Mouse (Mus musculus) layer of hippocampus, adult 9-10 months (tissue): ENCODE measurements around the gene Synpo2.
"Not testable (repeated sequence)": the region's sequence is repeated elsewhere in the genome, so short reads cannot be mapped to it uniquely, and the experiment has no call there.

Source experiments
- DNase-seq: peaks from one replicate; pipeline ENCODE4 v3.0.0; 2022; ENCODE audit warnings: low spot score

Gene Synpo2

DNA sequence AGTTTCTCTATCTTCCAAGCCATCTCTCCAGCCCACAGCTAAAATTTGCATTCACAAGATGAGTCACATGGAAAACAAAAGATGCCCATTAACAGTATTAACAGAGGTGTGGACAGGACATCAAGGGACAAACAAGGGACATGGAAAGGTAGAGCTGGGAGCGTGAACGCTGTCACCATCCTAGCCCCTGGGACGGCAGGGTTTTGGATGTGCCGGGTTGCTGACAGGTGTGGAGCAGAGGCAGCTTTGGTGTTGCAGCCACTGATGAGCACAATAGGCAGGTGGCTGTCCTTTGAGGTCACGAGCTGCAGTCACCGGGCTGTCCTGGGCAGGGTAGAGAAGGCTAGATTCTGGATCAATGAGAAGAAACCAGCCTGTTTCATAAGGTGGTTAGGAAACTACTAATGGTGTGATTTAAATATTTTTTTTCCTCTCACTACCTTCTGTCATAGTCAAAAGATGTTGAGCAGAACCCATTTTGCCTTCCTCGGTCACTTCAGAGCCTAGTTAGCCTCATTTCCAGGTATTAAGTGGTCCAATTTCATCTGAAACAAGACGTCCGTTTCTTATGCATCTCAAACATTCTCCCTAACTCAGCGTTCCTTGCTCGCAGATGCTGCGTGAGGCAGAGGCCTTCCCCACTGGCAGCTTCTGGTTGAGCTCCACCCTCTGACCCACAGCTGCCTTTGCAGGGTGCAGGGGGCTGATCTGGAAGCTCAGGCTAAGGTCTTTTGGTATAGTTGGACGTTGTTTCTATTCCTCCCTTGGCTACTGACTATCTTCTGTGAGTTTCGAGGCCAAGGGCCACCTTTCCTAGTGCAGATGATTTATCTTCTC is 105.4 kb downstream of the Synpo2 start:
- DNase-seq, result no peak

DNA sequence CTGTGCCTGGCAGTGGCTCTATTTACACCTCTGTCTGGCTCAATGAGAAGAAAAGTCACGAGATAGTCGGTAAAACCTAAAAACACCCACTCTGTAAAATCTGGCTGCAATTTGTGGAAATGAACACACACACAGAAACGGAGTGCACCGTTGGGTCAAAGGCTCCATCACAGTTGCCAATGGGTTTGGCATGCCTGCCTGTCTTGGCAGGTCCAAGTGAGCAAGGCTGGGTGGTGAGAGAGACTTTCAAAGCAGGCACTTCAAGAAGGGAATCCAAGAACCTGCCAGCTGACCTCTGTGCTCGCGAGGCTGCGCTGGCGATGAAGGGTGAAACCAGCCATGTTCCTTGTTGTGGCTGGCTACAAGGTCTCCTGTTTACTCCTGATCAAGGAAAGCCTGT is 107.2 kb downstream of the Synpo2 start:
- no peak for DNase-seq

DNA sequence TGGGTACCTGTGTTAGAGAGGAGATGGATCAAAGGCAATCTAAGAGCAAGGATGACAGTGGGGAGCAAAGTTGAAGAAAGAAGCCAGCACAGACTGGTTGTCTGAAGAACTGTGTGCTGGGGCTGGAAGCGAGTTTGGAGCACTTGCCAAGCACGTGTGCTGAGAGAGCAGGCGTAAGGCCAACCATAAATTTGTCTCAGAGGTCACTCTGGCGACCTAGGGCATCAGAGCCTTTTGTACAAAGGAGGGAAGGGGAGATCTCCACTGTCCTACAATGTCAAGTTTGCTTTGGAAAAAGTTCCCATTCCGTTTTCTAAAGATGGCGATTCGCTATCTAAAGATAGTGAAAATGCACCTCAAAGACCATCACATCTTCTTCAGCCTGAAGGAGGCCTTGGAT is 107.9 kb downstream of the Synpo2 start:
- no peak for DNase-seq

DNA sequence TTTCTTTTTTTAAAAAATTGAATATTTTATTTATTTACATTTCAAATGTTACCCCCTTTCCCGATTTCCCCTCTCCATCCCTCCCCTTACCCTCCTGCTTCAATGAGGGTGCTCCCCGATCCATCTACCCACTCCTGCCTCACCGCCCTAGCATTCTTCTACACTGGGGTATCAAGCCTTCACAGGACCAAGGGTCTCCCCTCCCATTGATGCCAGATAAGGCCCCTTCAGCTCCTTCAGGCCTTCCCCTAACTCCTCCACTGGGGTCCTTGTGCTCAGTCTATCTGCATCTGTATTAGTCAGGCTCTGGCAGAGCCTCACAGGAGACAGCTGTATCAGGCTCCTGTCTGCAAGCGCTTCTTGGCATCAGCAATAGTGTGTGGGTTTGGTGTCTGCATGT is 109.2 kb downstream of the Synpo2 start:
- DNase-seq, result not testable (repeated sequence)

DNA sequence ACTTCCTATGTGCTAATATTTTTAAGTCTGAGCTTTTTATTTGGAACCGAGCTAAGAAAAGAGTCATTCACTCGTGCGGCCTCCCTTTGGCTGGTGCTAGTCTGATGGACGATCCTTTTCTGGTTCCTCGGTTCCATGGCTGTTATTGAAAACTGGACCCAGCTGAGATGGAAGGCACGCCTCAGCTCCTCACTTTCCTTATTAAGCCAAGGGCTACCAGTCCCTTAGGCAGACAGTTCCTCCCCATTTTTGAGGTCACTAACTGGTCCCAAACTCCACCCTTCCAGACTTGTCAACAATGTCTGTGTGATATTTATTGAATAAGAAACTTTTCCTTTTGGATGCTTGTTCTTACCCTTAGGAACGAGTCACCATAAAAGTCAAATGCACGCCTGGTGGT is 112.1 kb downstream of the Synpo2 start:
- no peak for DNase-seq

DNA sequence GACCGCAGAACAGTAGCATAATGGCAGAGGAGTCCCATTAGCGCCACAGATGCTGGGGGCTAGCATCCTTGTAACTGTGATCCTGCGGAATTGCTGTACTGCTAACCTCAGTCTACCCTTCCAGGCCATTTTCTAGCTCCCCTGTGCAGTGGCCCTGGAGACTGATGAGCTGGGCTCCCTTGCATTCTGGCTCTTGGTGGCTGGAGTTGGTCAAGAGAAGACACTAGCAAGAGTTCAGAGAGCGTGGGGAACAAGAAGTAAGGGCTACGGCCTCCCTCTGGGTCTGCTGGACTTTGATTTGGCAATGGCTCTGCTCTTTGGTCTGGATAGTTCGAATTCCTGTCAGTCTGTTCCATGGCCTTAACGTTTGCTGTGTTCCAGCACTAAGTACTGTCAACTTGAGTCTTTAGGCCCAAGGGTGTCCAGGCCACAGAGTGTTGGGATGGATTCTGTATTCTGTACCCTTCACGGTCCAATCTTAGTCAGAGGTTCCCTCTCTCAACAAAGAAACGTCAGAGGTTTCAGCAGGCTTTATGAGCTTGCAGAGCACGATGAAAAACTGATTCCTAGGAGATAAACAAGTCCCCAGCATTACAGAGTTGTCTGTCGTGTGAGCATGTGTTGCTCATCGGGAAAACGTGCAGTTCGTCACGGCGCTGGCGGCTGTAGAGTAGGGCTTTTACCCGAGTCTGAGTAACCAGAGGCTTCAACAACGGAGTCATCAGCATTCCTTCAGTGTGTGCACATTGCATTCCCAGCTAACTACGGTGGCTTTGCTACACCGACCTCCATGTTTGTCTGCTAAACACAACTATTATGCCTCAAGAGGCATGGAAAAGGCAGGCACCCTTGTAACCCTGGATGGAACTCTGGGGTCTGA is 113.6 kb downstream of the Synpo2 start:
- DNase-seq, result no peak

DNA sequence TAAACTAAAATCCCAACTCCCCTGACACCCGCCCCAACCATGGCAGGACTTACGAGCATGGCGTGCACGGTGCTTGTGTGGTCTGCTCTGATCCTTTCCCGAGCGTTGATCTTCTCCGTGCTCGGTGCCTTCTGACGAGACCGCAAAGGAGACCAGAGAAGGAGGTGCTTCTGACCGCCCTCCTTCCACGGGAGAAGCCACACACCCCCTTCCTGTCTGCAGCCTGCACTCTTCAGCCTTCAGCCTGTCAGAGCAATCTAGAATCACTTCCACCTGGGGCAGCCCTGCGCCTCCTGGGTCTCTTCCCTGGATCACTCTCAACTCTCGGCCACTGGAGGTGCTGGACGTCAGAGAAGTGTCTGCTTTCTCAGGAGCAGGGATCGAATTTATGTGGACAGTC is 119.0 kb downstream of the Synpo2 start:
- no peak for DNase-seq

DNA sequence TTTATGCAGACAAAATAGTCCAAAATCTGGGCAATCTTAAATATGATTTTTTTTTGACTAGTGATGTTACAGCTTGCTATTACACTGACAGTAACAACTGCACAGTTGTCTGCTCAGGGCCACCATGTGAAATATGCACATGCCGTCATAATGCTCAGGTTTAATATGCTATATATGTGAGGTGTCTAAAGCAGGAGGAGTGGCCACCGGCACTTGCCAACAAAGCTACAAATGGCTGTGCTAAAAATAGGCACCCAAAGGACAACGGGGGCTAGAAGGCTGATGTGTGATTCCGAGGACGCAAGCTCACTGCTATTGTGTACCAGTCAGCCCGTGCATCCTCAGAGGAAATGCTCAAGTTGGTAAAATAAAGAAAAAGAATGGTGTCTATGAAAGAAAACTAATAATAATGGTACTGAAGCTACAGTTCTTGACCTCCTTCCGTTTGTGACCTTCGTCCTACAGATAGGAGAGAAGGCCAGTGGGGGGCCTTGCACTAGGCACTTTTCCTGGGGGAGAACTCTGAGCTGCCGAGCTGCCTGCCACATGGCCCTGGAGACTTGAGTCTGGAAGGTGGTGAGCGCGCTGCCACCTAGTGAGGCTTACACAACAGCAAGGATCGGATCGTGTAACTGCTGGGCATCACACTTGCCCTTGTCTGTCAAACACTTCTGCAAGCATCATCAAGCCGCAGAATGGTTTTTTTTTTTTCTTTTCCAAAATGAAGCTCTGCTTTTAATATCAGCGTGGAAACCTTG is 120.0 kb downstream of the Synpo2 start:
- no peak for DNase-seq

DNA sequence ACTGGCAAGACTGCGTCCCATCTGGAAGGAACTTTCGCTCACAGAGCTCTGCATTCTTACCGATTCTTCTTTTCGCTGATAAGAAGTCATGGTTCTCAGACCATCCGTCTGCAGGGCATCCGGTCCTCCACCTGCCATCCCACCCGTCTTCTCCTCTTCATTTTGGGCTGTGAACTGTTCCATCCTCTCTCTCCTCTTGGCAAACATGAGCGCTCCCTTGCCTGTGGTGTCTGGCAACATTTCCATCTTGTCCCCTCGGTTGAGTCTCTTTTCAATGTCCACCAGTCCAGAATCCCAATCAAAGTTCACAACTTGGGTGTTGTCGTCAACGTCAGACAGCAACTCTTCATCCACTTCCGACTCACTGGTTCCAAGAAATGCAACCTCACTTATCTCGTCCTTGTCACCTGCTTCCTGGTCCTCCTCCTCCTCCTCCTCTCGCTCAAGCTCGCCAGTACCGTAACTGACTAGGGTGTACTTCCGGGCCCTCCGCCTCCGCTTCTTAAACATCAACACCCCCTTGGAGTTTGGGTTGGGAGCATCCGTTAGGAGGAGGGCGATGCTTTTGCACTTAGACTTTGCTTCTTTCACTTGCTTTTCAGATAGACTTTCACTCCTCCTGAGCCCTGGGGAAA is 121.8 kb downstream of the Synpo2 start:
- DNase-seq, result no peak

DNA sequence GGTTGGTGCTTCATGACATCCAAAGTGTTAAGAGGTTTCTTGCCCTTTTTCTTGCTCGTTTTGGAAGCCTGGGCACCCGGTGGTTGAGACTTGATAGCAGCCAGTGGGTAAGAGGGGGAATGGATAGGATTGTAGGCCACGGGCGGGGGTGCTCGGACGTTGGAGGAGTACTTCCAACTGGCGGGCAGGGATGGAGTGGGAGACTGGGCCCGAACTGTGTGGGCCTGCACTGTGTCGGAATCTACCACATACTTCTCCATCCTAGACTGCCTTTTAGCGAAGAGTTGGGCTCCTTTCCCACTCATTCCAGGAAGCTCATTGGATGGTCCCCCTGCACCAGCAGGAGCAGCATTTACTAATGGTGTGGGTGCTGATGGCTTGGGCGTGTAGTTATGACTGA is 123.2 kb downstream of the Synpo2 start:
- no peak for DNase-seq

DNA sequence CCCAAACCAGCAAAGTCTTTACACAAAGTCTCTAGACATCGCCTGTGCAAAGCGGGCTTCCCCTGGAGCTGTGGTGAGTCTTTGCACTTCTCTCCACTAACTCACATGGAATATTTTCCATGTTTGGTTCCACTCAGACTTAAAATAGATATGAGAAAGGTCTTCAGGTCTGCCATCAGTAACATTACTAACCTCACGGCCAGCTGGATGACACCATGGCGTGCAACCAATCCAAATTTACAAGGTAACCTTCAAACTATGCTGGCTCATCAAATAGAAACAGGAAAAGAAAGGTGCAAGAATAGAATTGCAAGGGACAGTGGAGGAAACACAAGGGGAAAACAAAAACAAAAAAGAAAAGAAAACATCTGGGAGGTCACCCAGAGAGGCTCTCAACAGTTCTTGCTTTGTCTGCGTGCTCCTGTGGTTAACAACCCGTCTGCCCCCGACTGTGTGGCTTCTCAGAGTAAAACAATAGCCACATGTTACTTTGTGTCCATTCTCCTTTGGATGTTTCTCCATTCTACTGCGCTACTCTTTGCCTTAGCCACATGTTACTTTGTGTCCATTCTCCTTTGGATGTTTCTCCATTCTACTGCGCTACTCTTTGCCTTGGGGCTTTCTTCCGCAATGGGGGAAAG is 124.8 kb downstream of the Synpo2 start:
- no peak for DNase-seq

DNA sequence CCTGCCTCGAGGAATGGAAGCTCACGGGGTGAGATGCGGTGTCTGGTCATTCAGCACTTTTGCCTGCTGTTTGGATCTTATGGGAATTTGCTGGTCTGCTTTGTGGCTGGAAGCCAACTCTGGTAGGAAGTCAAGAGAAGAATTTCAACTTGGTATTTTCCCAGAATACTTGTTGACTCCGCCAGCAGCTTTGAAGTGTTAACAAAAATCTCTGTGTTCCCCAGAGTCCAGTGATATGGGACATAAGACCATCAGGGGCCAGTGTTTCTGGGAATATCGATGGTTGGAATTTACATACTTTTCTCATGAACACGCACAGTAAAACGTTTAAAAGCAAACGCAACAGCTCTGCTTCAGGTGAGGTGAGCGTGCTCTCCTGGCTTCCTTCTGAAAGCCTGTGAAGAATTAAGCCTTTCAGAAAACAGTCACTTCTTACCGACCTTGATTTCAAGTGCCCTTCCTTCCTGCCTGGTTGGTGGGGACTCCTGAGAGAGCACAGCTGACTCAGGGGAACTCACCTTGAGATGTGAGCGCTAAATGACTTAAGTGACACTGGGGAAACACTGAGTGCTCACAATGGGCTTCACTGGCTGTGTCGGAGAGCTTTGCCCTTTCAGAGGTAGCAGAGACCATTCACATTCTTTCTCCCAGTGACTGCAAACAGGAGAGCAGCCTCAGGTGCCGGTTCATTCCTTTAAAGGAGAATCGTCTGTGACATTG is 128.0 kb downstream of the Synpo2 start:
- no peak for DNase-seq

DNA sequence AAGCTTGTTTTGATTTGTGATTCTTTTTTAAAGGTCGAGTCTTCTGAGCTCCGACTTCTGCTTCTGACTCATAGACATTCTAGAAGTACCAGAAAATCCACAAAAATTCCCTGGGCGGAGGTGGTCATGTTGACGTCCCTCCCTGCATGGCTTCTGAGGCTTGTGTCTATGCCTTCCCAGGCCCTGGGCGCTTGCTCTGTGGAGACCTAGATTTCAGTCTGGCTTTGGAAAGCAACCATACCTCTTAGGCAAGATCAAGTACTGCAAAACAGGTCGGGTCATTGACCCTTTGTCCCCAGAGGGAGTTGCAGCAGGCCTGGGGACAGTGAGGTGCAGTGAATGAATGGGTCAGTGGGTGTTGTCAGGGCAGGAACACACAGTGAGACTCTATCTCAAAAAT is 131.6 kb downstream of the Synpo2 start:
- DNase-seq, result no peak

DNA sequence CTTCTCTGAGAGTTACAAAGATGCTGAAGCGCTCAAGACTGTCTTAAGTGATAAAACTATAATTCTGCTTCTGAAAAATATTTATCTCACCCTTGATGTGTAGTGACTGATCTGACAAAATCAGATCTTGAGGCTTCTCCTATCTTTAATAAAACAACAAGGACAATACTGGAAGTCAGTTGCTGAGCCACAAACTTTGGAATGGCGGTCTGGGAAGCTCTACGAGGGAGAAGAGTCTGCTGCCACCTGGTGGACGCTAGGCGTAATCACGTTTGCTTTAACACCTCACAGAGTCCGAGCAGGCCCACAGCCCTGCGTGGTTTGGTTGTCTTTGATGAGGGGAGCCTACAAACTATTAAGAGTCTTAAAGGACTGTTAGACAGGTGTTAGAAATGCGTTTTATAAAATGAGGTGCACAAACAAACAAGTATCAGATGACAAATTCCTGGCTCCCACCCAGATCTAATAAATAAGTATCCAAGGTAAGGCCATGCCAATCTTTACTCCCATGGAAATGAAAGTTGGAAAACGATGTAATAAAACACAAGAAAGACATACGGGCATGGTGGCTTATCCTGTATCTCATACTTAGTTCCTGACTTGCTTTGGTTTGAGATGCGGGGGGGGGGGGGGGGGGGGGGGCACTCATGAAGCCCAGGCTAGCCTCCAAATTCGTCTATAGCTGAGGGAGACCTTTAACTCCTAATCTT is 132.6 kb downstream of the Synpo2 start:
- DNase-seq, result peak; percentile 37

DNA sequence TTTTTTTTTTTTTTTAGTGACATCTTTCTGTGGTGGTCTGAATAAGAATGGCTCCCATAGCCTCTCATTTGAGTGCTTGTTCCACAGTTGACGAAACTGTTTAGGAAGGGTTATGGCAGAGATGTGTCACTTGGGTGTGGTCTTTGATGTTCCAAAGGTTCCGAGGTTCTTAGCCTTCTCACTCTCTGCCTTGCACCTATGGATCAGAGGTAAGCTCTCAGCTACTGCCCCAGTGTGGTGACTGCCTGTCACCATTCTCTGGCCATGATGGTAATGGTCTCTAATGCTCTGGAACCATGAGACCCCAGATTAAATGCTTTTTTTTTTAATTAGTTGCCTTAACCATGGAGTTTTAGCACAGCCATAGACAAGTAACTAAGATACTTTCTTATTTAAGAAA is 134.2 kb downstream of the Synpo2 start:
- DNase-seq, result no peak

DNA sequence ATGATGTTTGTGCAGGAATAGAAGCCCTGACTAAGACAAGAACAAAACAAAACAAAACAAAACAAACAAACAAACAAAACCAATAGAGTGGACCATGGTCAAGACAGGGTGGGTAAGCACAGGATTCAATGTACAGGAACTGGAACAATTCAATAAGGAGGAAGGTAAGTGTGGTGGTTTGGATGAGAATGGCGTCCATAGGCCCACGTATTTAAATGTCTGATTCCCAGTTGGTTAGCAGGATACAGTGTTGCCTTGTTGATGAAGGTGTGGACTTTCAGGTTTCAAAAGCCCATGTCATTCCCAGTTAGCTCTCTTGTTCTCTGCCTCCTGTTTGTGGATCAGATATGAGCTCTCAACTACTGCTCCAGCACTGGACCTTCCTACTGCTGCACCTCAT is 140.8 kb downstream of the Synpo2 start:
- DNase-seq, result no peak

DNA sequence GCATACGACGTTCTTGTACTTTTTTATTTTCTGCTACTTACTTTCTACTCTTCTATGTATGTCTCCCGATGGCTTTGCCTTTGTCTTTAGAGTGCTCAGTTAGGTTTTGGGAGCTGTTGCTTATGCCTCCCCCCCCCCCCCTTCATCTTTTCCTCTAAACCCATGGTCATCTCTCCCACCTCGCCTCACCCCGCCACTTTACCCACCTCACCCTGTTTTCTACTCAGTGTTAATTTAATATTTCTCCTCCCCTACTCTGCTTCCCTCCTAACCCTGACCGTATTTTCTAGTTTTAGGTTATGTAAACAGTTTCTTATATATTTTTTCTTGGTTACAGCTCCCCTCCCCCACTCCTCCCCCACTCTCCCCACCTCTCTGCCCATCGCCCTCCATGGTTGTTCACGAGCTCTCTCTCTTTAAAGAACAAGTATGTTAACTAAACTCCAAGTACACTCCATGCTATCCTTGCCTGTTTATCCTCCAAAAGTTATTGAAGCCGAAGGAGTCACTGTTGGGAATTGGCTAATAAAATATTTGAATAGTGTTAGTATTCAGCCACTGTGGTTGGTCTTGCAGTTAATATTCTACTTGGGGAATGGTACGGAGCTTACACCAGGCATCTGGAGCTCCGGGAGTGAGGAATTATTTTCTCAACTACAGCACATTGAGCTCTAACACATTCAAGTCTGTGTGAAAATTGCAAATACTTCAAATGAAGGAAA is 142.1 kb downstream of the Synpo2 start:
- DNase-seq, result no peak

DNA sequence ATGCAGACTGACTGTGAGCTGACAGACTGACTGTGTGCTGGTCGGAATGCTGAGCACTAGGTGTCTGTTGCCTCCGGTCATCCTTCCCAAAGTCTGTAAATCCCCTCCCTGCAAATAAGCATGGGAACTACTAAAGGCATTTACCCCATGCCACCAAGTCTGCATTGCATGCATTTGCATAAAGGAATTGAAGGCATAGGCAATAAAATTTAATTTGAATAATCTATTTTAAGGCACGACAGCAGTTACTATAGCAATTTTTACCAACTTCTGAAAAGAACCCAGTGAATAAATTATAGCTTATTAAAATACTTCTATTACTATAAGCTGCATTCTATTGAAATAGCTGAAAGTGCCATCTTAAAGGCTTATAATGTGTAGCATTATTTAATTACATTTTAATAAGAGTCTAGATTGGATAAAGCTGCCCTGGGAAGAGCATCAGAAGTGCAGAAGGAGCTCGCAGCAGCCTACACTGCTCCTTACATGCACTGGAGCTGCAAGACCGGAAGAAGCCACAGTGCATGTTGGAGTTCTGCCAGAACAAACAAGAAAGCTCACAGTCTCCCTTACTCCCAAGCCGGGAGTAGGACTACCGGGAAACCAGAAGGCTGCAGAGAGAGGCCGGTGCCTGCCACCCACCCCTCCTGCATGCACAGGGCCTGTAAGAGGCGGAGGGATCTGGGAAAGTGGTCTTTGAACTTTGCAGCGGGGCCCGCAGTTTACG is 142.9 kb downstream of the Synpo2 start:
- no peak for DNase-seq

DNA sequence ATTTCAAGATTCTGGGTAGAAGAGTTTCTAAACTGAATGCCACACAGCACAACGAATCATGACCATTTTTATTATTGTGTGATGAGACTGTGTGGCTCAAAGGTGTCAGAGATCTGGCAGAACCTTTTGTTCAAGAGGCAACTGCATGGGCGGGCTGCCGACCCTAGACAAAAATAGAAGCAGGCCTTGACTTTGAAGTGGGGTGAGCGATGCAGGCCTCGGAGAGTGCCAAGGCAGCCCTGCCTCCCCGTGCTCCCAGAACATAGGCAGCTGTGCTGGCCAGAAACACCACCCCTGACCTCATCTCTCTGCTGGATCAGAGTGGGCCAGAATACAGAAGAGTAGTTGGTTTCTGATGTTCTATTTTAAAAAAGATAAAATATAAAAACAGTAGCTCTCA is 143.5 kb downstream of the Synpo2 start:
- no peak for DNase-seq
